Mouse (Mus musculus) CH12.LX (cell line): ENCODE measurements around the gene Akr1b3. TPM values are rescaled to one million over a fixed set of nuclear protein-coding genes. Genes with fewer than 3 reads are reported as not detected.

Experiments used
- DNase-seq: peaks from one replicate; pipeline ENCODE4 v3.0.0-alpha.2; 2013; ENCODE audit errors: extremely low read depth
- H3K27ac ChIP-seq: 2 replicates; pipeline ENCODE4 v1.5.1; 2012; ENCODE audit warnings: low read depth, mild to moderate bottlenecking, control low read depth, moderate library complexity; ENCODE audit not compliant: insufficient read depth
- H3K27me3 ChIP-seq: replicated peaks from 2 replicates; pipeline ENCODE3; 2012; ENCODE audit warnings: inconsistent platforms
- H3K36me3 ChIP-seq, 2 experiments: replicated peaks in 1 of 2; 2 replicates each; pipeline versions ENCODE3 to v1.6.1; 2012; ENCODE audit warnings: inconsistent platforms in 1 of 2, low read length in 1 of 2, mild to moderate bottlenecking in 1 of 2, mixed read lengths in 1 of 2, moderate library complexity in 1 of 2; ENCODE audit not compliant: control insufficient read depth in 1 of 2, insufficient read depth in 1 of 2
- H3K4me1 ChIP-seq, 2 experiments: 2 replicates each; pipeline ENCODE4 v1.6.1; 2012; ENCODE audit warnings: inconsistent platforms in 1 of 2, moderate library complexity in 1 of 2; ENCODE audit not compliant: insufficient read depth in 2 of 2, control insufficient read depth in 1 of 2
- H3K4me2 ChIP-seq: 2 replicates; pipeline ENCODE4 v1.6.1; 2012; ENCODE audit warnings: low read depth, mild to moderate bottlenecking, control low read depth; ENCODE audit not compliant: poor library complexity, insufficient read depth, severe bottlenecking
- H3K4me3 ChIP-seq, 3 experiments: fragments of 150-350 bp in 1 of 3; sonication (generic) in 1 of 3; replicated peaks in 1 of 3; 2 replicates each; pipeline versions ENCODE3 to v1.5.1; 2011 to 2012; ENCODE audit warnings: low read depth in 2 of 3, low read length in 2 of 3, mild to moderate bottlenecking in 2 of 3, moderate library complexity in 2 of 3, control low read depth in 1 of 3, improper control_type of control experiment in 1 of 3, inconsistent platforms in 1 of 3, mixed read lengths in 1 of 3; ENCODE audit not compliant: poor library complexity in 1 of 3
- H3K79me2 ChIP-seq: replicated peaks from 2 replicates; pipeline ENCODE4 v1.6.1; 2012; ENCODE audit warnings: mild to moderate bottlenecking, moderate library complexity; ENCODE audit not compliant: control insufficient read depth, poor library complexity, insufficient read depth, severe bottlenecking; ENCODE audit errors: extremely low read depth
- H3K9ac ChIP-seq: 2 replicates; pipeline ENCODE4 v1.6.1; 2012; ENCODE audit warnings: low read depth, mild to moderate bottlenecking, control low read depth, moderate library complexity; ENCODE audit not compliant: insufficient read depth
- H3K9me3 ChIP-seq: replicated peaks from 2 replicates; pipeline ENCODE3; 2012; ENCODE audit warnings: low read length, inconsistent platforms, mixed read lengths
- CTCF ChIP-seq, 2 experiments: IDR thresholded peaks in 1 of 2; conservative IDR thresholded peaks in 1 of 2; 2 replicates each; pipeline ENCODE4 v1.5.1; 2011 to 2012; ENCODE audit warnings: low read depth in 2 of 2, low read length in 2 of 2, improper control_type of control experiment in 1 of 2, inconsistent platforms in 1 of 2, mild to moderate bottlenecking in 1 of 2, moderate library complexity in 1 of 2
- ELF1 ChIP-seq: IDR thresholded peaks from 2 replicates; pipeline ENCODE4 v1.6.1; 2014; ENCODE audit warnings: low read depth, mild to moderate bottlenecking, inconsistent platforms, low read length, improper control_type of control experiment
- EP300 ChIP-seq: IDR thresholded peaks from 2 replicates; pipeline ENCODE4 v1.6.1; 2011; ENCODE audit warnings: low read length, improper control_type of control experiment
- ETS1 ChIP-seq: conservative IDR thresholded peaks from 2 replicates; pipeline ENCODE4 v1.6.1; 2012; ENCODE audit warnings: low read depth, mild to moderate bottlenecking, inconsistent platforms, low read length, improper control_type of control experiment, moderate library complexity
- JUND ChIP-seq: conservative IDR thresholded peaks from 2 replicates; pipeline ENCODE4 v1.6.1; 2011; ENCODE audit warnings: low read depth, low read length, improper control_type of control experiment
- MAFK ChIP-seq: IDR thresholded peaks from 2 replicates; pipeline ENCODE4 v1.6.1; 2011; ENCODE audit warnings: low read length, improper control_type of control experiment; ENCODE audit not compliant: insufficient replicate concordance
- MAZ ChIP-seq: IDR thresholded peaks from 2 replicates; pipeline ENCODE4 v1.6.1; 2012; ENCODE audit warnings: low read depth, mild to moderate bottlenecking, inconsistent platforms, low read length, improper control_type of control experiment, moderate library complexity
- MYC ChIP-seq: IDR thresholded peaks from 2 replicates; pipeline ENCODE4 v1.6.1; 2011; ENCODE audit warnings: low read depth, mild to moderate bottlenecking, improper control_type of control experiment, low read length
- NRF1 ChIP-seq: IDR thresholded peaks from 2 replicates; pipeline ENCODE4 v1.6.1; 2014; ENCODE audit warnings: low read depth, mild to moderate bottlenecking, inconsistent platforms, low read length, improper control_type of control experiment, moderate library complexity
- POLR2A ChIP-seq: IDR thresholded peaks from 2 replicates; pipeline ENCODE4 v1.6.1; 2011; ENCODE audit warnings: low read depth, mild to moderate bottlenecking, improper control_type of control experiment, low read length
- POLR2AphosphoS2 ChIP-seq: IDR thresholded peaks from 2 replicates; pipeline ENCODE4 v1.6.1; 2011; ENCODE audit warnings: low read depth, low read length, improper control_type of control experiment
- RCOR1 ChIP-seq: conservative IDR thresholded peaks from 2 replicates; pipeline ENCODE4 v1.6.1; 2012; ENCODE audit warnings: low read depth, mild to moderate bottlenecking, inconsistent platforms, low read length, improper control_type of control experiment
- UBTF ChIP-seq: IDR thresholded peaks from 2 replicates; pipeline ENCODE4 v1.6.1; 2012; ENCODE audit warnings: low read depth, mild to moderate bottlenecking, inconsistent platforms, low read length, improper control_type of control experiment, moderate library complexity
- USF2 ChIP-seq: conservative IDR thresholded peaks from 2 replicates; pipeline ENCODE4 v1.6.1; 2011; ENCODE audit warnings: low read depth, low read length, improper control_type of control experiment
- ZMIZ1 ChIP-seq: IDR thresholded peaks from 2 replicates; pipeline ENCODE4 v1.6.1; 2012; ENCODE audit warnings: low read depth, mild to moderate bottlenecking, inconsistent platforms, low read length, improper control_type of control experiment
- dilution Hi-C: fragments of 300-500 bp; cut with MboI; formaldehyde crosslinking; loops from 2 replicates; pipeline ENCODE4 v1.14.3; 2020; ENCODE audit warnings: low sequenced_read_pairs; ENCODE audit not compliant: extremely low pct_unique_long_range_greater_than_20kb, extremely low pct_ligation_motif_present
- in situ Hi-C: fragments of 300-500 bp; cut with MboI; formaldehyde crosslinking; loops from 3 replicates; pipeline ENCODE4 v1.14.3; 2019; ENCODE audit warnings: low sequenced_read_pairs, low pct_ligation_motif_present, low pct_unique_long_range_greater_than_20kb, mixed read lengths
- polyA plus RNA-seq: library from polyadenylated mRNA; unstranded; fragments of >175 nt; gene quantifications from 2 replicates; pipeline ENCODE4 v1.2.1, GENCODE M21; 2012; ENCODE audit warnings: low read depth; ENCODE audit not compliant: insufficient read length
- total RNA-seq, 2 experiments: library from RNA; depleted of rRNA; stranded (reverse); fragments of 300-350 nt in 1 of 2; fragments of >200 nt in 1 of 2; gene quantifications; 2 replicates each; pipeline ENCODE4 v1.2.3; 2012 to 2014

The Akr1b3 gene
- total and polyA plus RNA-seq, 3 experiments: 257 to 359 (median 313) TPM

- dilution Hi-C loops: no loop called here
These were observed 46.6 kb downstream of the Akr1b3 start for GRCm38 (mm10) chr6:34270717-34271116.

GRCm38 (mm10) chr6:34258546-34258945 lies 58.7 kb downstream of the Akr1b3 start:
- in situ Hi-C loops (no loop called here), dilution Hi-C loops (no loop called here)
- no peaks in the 10 kb centered on the region for H3K36me3 ChIP-seq
- peaks cover 0 to 12% of the 10 kb centered on the region in 2 experiments; a peak in 3 of 4 replicates for H3K4me1 ChIP-seq
- DNase-seq: no peak
- H3K79me2 ChIP-seq: no peaks in the 10 kb centered on the region
- no peak overlapping the region for H3K27ac ChIP-seq
- no peaks in the 10 kb centered on the region for H3K27me3 ChIP-seq
- TF ChIP-seq POLR2A: no peak
- no peak for TF ChIP-seq USF2
- no peak for TF ChIP-seq EP300
- no peak for TF ChIP-seq UBTF
- no peak overlapping the region for H3K4me2 ChIP-seq
- peaks cover 4% of the 10 kb centered on the region for H3K9me3 ChIP-seq
- no peak overlapping the region for H3K9ac ChIP-seq
- no peak overlapping the region for H3K4me3 ChIP-seq

More at GRCm38 (mm10) chr6:34270717-34271116, 46.6 kb downstream of the Akr1b3 start:
- TF ChIP-seq UBTF (no peak), RCOR1 (no peak), ELF1 (no peak), ETS1 (no peak), NRF1 (no peak), CTCF (conservative IDR thresholded peaks at IDR 0.05 in 1 of 2, IDR thresholded peaks at IDR 0.05 in 1 of 2; ENCODE audit: low read depth in 2 of 2, low read length in 2 of 2) (no peak), MAZ (no peak), POLR2AphosphoS2 (no peak), ZMIZ1 (no peak), MYC (no peak), JUND (no peak), MAFK (no peak)
- Histone ChIP-seq H3K9me3 (no peaks in the 10 kb centered on the region), H3K9ac (no peak overlapping the region), H3K36me3 (no peaks in the 10 kb centered on the region), H3K27me3 (no peaks in the 10 kb centered on the region), H3K4me2 (no peak overlapping the region), H3K4me3 (no peak overlapping the region), H3K4me1 (peaks cover 14 to 66% of the 10 kb centered on the region in 2 experiments), H3K27ac (no peak overlapping the region), H3K79me2 (no peaks in the 10 kb centered on the region)
- in situ Hi-C loops: loop anchor here (10.0 kb wide), 1 partner anchor 226 kb away; no protein-coding TSS in a partner anchor
- DNase-seq: no peak

Other genes with a start within 250 kb of the Akr1b3 start
- gene Slc35b4, start 140.4 kb downstream of the Akr1b3 start, total RNA-seq (2012; rRNA removed): 14.9 and 16.9 TPM in 2 replicates
- gene Slc35b4, start 140.4 kb downstream of the Akr1b3 start, total RNA-seq (2014; rRNA removed): 14.1 and 19.8 TPM in 2 replicates
- 30.7 and 34.8 TPM in 2 replicates for gene Slc35b4, start 140.4 kb downstream of the Akr1b3 start, polyA plus RNA-seq
- 0.13 and 0.21 TPM in 2 replicates for gene Akr1b8, start 36.6 kb upstream of the Akr1b3 start, total RNA-seq (2012; rRNA removed)
- gene Akr1b8, start 36.6 kb upstream of the Akr1b3 start, total RNA-seq (2014; rRNA removed): not detected in 2 replicates
- not detected in 2 replicates for gene Akr1b8, start 36.6 kb upstream of the Akr1b3 start, polyA plus RNA-seq
- gene Akr1b10, start 66.7 kb upstream of the Akr1b3 start, total RNA-seq (2012; rRNA removed): 20.3 and 20.7 TPM in 2 replicates
- 29.6 and 34.0 TPM in 2 replicates for gene Akr1b10, start 66.7 kb upstream of the Akr1b3 start, total RNA-seq (2014; rRNA removed)
- gene Akr1b10, start 66.7 kb upstream of the Akr1b3 start, polyA plus RNA-seq: 29.3 and 34.7 TPM in 2 replicates
- gene Akr1b7, start 94.9 kb upstream of the Akr1b3 start, total RNA-seq (2012; rRNA removed): 0.08 TPM in 2 replicates
- not detected in 2 replicates for gene Akr1b7, start 94.9 kb upstream of the Akr1b3 start, total RNA-seq (2014; rRNA removed)
- gene Akr1b7, start 94.9 kb upstream of the Akr1b3 start, polyA plus RNA-seq: not detected in 2 replicates
- 12.7 and 15.8 TPM in 2 replicates for gene Bpgm, start 158.7 kb upstream of the Akr1b3 start, total RNA-seq (2012; rRNA removed)
- 10.9 and 12.4 TPM in 2 replicates for gene Bpgm, start 158.7 kb upstream of the Akr1b3 start, total RNA-seq (2014; rRNA removed)
- 10.8 and 11.6 TPM in 2 replicates for gene Bpgm, start 158.7 kb upstream of the Akr1b3 start, polyA plus RNA-seq